Mouse (Mus musculus) B cell, adult 62 days (primary cell): ENCODE results near the gene Id4. TPM values are rescaled to one million over a fixed set of nuclear protein-coding genes. Genes with fewer than 3 reads are reported as not detected.

Experiments
- total RNA-seq: library from RNA; stranded (reverse); gene quantifications from 4 replicates; pipeline ENCODE4 v1.2.4, GENCODE M21; 2023

Id4 gene
- not detected in 4 replicates for total RNA-seq

GRCm38 (mm10) chr13:48260690-48261278, at the start of gene Id4:
Gene Id4 (plus strand): TSS chr13:48261228.

